Mouse (Mus musculus): ENCODE measurements around the gene Smug1. TPM values are rescaled to one million over a fixed set of nuclear protein-coding genes. Genes with fewer than 3 reads are reported as not detected.

Smug1 gene
- polyA plus RNA-seq, 1 experiment from 2014 or later, result 37.6 TPM

- Histone ChIP-seq H3K9me3 (ENCODE audit: control insufficient read depth, low read length) (no peaks in the 10 kb centered on the region), H3K4me2 (replicated peaks) (no peak overlapping the region), H3K4me1 (replicated peaks; ENCODE audit: control insufficient read depth, insufficient read depth, low read length) (no peaks in the 10 kb centered on the region), H3K4me3 (replicated peaks; ENCODE audit: low read length) (no peak overlapping the region), H3K27ac (no peak overlapping the region), H3K9ac (no peak overlapping the region), H3K36me3 (replicated peaks; ENCODE audit: control insufficient read depth, insufficient read depth) (peaks cover 48% of the 10 kb centered on the region), H3K27me3 (ENCODE audit: control insufficient read depth, insufficient read depth, low read length) (no peaks in the 10 kb centered on the region)
- ATAC-seq (ENCODE audit: low FRiP score) (no peak), DNase-seq (ENCODE audit: low spot score) (peak; percentile 61)
- WGBS, result 64% methylated on average over 10 of the region's 10 CpGs
Measured at GRCm38 (mm10) chr15:103190531-103191462, 23.9 kb upstream of the Smug1 start.

GRCm38 (mm10) chr15:103190083-103190482, 23.2 kb upstream of the Smug1 start:
- H3K27ac ChIP-seq, result no peak overlapping the region
- WGBS, result 77% methylated on average over 7 of the region's 7 CpGs
- no peak overlapping the region for H3K4me2 ChIP-seq (replicated peaks)
- peaks cover 41% of the 10 kb centered on the region for H3K36me3 ChIP-seq (replicated peaks; ENCODE audit: control insufficient read depth, insufficient read depth)
- H3K4me1 ChIP-seq (replicated peaks; ENCODE audit: control insufficient read depth, insufficient read depth, low read length), result no peaks in the 10 kb centered on the region
- no peak overlapping the region for H3K9ac ChIP-seq
- no peak overlapping the region for H3K4me3 ChIP-seq (replicated peaks; ENCODE audit: low read length)
- H3K27me3 ChIP-seq (ENCODE audit: control insufficient read depth, insufficient read depth, low read length), result no peaks in the 10 kb centered on the region
- no peaks in the 10 kb centered on the region for H3K9me3 ChIP-seq (ENCODE audit: control insufficient read depth, low read length)
- ATAC-seq (ENCODE audit: low FRiP score), result no peak
- no peak for DNase-seq (ENCODE audit: low spot score)

- no peak overlapping the region for H3K4me3 ChIP-seq (replicated peaks; ENCODE audit: low read length)
- no peaks in the 10 kb centered on the region for H3K9me3 ChIP-seq (ENCODE audit: control insufficient read depth, low read length)
- no peak overlapping the region for H3K9ac ChIP-seq
- 76% methylated on average over 6 of the region's 6 CpGs for WGBS
- ATAC-seq (ENCODE audit: low FRiP score), result no peak
- no peak overlapping the region for H3K4me2 ChIP-seq (replicated peaks)
- peaks cover 9% of the 10 kb centered on the region for H3K27me3 ChIP-seq (ENCODE audit: control insufficient read depth, insufficient read depth, low read length)
- peaks cover 15% of the 10 kb centered on the region for H3K4me1 ChIP-seq (replicated peaks; ENCODE audit: control insufficient read depth, insufficient read depth, low read length)
- DNase-seq (ENCODE audit: low spot score), result no peak
- no peak overlapping the region for H3K27ac ChIP-seq
- peaks cover 18% of the 10 kb centered on the region for H3K36me3 ChIP-seq (replicated peaks; ENCODE audit: control insufficient read depth, insufficient read depth)
Measured at GRCm38 (mm10) chr15:103187803-103188202, 20.9 kb upstream of the Smug1 start.

- ATAC-seq (ENCODE audit: low FRiP score), result peak; percentile 40; the same call in 1 of the 2 replicates
- Histone ChIP-seq H3K27ac (no peak overlapping the region), H3K4me1 (replicated peaks; ENCODE audit: control insufficient read depth, insufficient read depth, low read length) (peaks cover 15% of the 10 kb centered on the region), H3K9me3 (ENCODE audit: control insufficient read depth, low read length) (no peaks in the 10 kb centered on the region), H3K4me3 (replicated peaks; ENCODE audit: low read length) (no peak overlapping the region), H3K4me2 (replicated peaks) (no peak overlapping the region), H3K9ac (no peak overlapping the region), H3K36me3 (replicated peaks; ENCODE audit: control insufficient read depth, insufficient read depth) (peaks cover 2% of the 10 kb centered on the region; the same call in 1 of the 2 replicates), H3K27me3 (ENCODE audit: control insufficient read depth, insufficient read depth, low read length) (peaks cover 26% of the 10 kb centered on the region)
- DNase-seq (ENCODE audit: low spot score), result peak; percentile 65
- 55% methylated on average over 19 of the region's 19 CpGs for WGBS
Measured at GRCm38 (mm10) chr15:103185462-103186198, 18.7 kb upstream of the Smug1 start.

GRCm38 (mm10) chr15:103183651-103184610, 17.0 kb upstream of the Smug1 start:
- no peaks in the 10 kb centered on the region for H3K9me3 ChIP-seq (ENCODE audit: control insufficient read depth, low read length)
- ATAC-seq (ENCODE audit: low FRiP score) (peak; percentile 12; the same call in 1 of the 2 replicates), DNase-seq (ENCODE audit: low spot score) (no peak)
- H3K36me3 ChIP-seq (replicated peaks; ENCODE audit: control insufficient read depth, insufficient read depth), result no peaks in the 10 kb centered on the region
- H3K27ac ChIP-seq, result no peak overlapping the region
- peak overlapping the region; percentile 50 for H3K4me2 ChIP-seq (replicated peaks)
- WGBS, result 12% methylated on average over 25 of the region's 25 CpGs
- H3K4me1 ChIP-seq (replicated peaks; ENCODE audit: control insufficient read depth, insufficient read depth, low read length), result peaks cover 15% of the 10 kb centered on the region
- H3K4me3 ChIP-seq (replicated peaks; ENCODE audit: low read length), result peak overlapping the region; percentile 16
- H3K27me3 ChIP-seq (ENCODE audit: control insufficient read depth, insufficient read depth, low read length), result peaks cover 43% of the 10 kb centered on the region
- peak overlapping the region; percentile 44 for H3K9ac ChIP-seq

GRCm38 (mm10) chr15:103183135-103183534, 16.2 kb upstream of the Smug1 start:
- no peak overlapping the region for H3K9ac ChIP-seq
- WGBS, result under 1% methylated on average over 21 of the region's 21 CpGs
- H3K27ac ChIP-seq, result no peak overlapping the region
- no peaks in the 10 kb centered on the region for H3K36me3 ChIP-seq (replicated peaks; ENCODE audit: control insufficient read depth, insufficient read depth)
- DNase-seq (ENCODE audit: low spot score) (peak; percentile 72), ATAC-seq (ENCODE audit: low FRiP score) (0 out of 2 replicates have a peak, but pooled peaks have one; percentile 43)
- peak overlapping the region; percentile 50 for H3K4me2 ChIP-seq (replicated peaks)
- peaks cover 15% of the 10 kb centered on the region for H3K4me1 ChIP-seq (replicated peaks; ENCODE audit: control insufficient read depth, insufficient read depth, low read length)
- H3K4me3 ChIP-seq (replicated peaks; ENCODE audit: low read length), result peak overlapping the region; percentile 16; the same call in 1 of the 2 replicates
- H3K9me3 ChIP-seq (ENCODE audit: control insufficient read depth, low read length), result no peaks in the 10 kb centered on the region
- peaks cover 51% of the 10 kb centered on the region for H3K27me3 ChIP-seq (ENCODE audit: control insufficient read depth, insufficient read depth, low read length)

- peak; percentile 80 for DNase-seq (ENCODE audit: low spot score)
- no peak overlapping the region for H3K9ac ChIP-seq
- H3K4me1 ChIP-seq (replicated peaks; ENCODE audit: control insufficient read depth, insufficient read depth, low read length), result peaks cover 15% of the 10 kb centered on the region
- peaks cover 59% of the 10 kb centered on the region for H3K27me3 ChIP-seq (ENCODE audit: control insufficient read depth, insufficient read depth, low read length)
- H3K27ac ChIP-seq, result no peak overlapping the region
- H3K4me2 ChIP-seq (replicated peaks), result peak overlapping the region; percentile 38
- H3K36me3 ChIP-seq (replicated peaks; ENCODE audit: control insufficient read depth, insufficient read depth), result no peaks in the 10 kb centered on the region
- 0 out of 2 replicates have a peak, but pooled peaks have one; percentile 15 for ATAC-seq (ENCODE audit: low FRiP score)
- no peaks in the 10 kb centered on the region for H3K9me3 ChIP-seq (ENCODE audit: control insufficient read depth, low read length)
- H3K4me3 ChIP-seq (replicated peaks; ENCODE audit: low read length), result peak overlapping the region; percentile 17; the same call in 1 of the 2 replicates
- 2% methylated on average over 38 of the region's 48 CpGs for WGBS
Measured at GRCm38 (mm10) chr15:103182166-103182790, 15.4 kb upstream of the Smug1 start.

GRCm38 (mm10) chr15:103180406-103180805, 13.5 kb upstream of the Smug1 start:
- H3K27me3 ChIP-seq (ENCODE audit: control insufficient read depth, insufficient read depth, low read length), result peaks cover 75% of the 10 kb centered on the region
- peaks cover 15% of the 10 kb centered on the region for H3K4me1 ChIP-seq (replicated peaks; ENCODE audit: control insufficient read depth, insufficient read depth, low read length)
- no peak overlapping the region for H3K4me3 ChIP-seq (replicated peaks; ENCODE audit: low read length)
- no peak overlapping the region for H3K9ac ChIP-seq
- ATAC-seq (ENCODE audit: low FRiP score) (no peak), DNase-seq (ENCODE audit: low spot score) (no peak)
- H3K9me3 ChIP-seq (ENCODE audit: control insufficient read depth, low read length), result no peaks in the 10 kb centered on the region
- H3K4me2 ChIP-seq (replicated peaks), result no peak overlapping the region
- H3K36me3 ChIP-seq (replicated peaks; ENCODE audit: control insufficient read depth, insufficient read depth), result no peaks in the 10 kb centered on the region
- no peak overlapping the region for H3K27ac ChIP-seq

All from hindbrain, embryonic 14.5 days (tissue).